Mouse (Mus musculus): ENCODE data around the gene Senp7. TPM values are rescaled to one million over a fixed set of nuclear protein-coding genes. Genes with fewer than 3 reads are reported as not detected.
A peak's percentile ranks its signal among the peaks of the same experiment; 100 is the strongest.

Gene Senp7
- total and polyA plus RNA-seq, 2 experiments, result 1.3 to 6.7 TPM

DNA sequence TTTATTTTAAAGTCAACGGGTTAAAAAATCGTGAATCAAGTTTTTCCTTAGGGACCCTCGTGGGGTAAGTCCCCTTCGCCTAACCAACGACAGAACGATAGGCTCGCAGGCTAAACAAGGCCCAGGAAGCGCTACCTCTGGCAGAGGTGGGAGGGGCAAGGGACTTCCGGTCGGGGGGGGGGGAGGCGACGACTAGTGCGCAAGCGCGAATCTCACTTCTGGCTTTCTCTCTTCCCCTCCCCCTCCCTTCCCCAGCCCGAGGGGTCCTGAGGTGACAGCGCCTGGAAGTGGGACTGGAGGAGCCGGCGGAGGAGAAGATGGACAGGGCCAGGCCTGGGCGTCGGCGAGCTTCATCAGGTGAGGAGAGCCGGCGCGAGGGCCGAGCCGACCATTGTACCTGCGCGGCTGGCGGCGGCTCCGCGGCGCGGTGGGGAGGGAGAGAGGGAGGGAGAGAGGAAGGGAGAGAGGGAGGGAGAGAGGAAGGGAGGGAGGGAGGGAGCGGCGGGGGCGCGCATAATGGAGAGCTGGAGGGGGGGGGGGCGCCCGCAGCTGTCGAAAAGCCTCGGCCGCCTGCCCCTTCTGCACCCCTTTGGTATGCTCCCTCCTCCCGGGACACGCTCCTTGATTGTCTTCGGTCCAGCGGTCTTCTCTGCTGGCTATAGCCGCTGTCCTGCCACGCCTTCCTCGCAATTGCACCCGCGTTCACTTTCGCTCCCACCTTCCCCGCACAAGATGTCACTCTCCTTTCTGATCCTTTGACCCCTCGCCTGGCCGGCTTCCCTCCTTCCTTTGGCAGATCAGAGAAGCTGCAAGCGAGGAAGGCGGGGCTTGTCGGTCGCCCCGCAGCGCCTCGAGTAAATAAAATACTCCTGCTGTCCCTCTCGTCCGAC is 27.3 kb downstream of the Senp7 start:
- peak overlapping the region; percentile 94 for H3K9ac ChIP-seq (ENCODE audit: low read depth, low read length)
- peaks cover 6% of the 10 kb centered on the region; the same call in 1 of the 2 replicates for H3K4me1 ChIP-seq (ENCODE audit: control insufficient read depth, insufficient read depth, low read length)
- no peaks in the 10 kb centered on the region for H3K36me3 ChIP-seq (ENCODE audit: control insufficient read depth, insufficient read depth, low read length)
- peak; percentile 92 for DNase-seq (ENCODE audit: extremely low read depth, low read depth, low spot score)
- peak overlapping the region; percentile 98 for H3K4me3 ChIP-seq (ENCODE audit: insufficient read depth, low read depth, low read length)
- H3K27me3 ChIP-seq (ENCODE audit: control insufficient read depth, insufficient read depth, low read length), result no peaks in the 10 kb centered on the region
- WGBS, result under 1% methylated on average over 50 of the region's 66 CpGs
- peak overlapping the region; percentile 99 for H3K27ac ChIP-seq (replicated peaks; ENCODE audit: insufficient read depth, low read depth, low read length)
- no peaks in the 10 kb centered on the region; the same call in 1 of the 2 replicates for H3K79me2 ChIP-seq (ENCODE audit: control insufficient read depth, insufficient read depth, low read length)
- TF ChIP-seq CTCF (IDR thresholded peaks at IDR 0.05; ENCODE audit: low read depth, low read length) (no peak), POLR2A (IDR thresholded peaks at IDR 0.05; ENCODE audit: extremely low read depth, insufficient read depth, low read length) (0 out of 2 replicates have a peak, but pooled peaks have one; percentile 41)

DNA sequence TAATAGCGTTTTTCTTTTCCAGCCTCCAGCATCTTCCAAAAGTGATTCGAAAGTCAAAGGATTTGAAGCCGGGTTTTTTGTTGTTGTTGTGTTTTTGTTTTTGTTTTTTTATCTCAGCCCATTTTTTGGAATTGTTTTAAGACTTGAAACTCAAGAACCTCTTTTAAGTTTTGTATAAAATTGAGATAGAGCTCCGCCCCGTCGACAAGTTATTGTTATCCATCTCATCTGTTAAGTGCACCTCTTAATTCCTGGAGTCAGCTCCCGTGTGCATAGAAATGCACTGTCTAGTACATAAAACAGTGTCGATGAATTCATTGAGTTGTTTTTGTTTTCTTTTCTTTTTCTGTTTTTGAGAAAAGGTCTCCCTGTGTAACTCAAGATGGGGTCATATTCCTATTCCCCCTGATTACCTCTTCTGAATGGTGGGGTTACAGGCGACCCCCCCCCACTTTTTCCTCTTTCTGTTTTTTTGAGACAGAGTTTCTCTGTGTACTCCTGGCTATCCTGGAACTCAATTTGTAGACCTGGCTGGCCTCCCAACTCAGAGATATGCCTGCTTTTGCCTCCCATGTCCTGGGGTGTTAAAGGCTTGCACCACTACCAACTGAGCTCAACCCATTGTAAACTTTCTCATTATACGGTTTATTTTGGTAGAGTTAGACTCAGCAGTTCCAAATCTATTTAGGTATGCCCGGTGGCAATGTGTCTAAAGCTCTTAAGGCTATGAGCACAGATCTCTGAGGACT is 28.2 kb downstream of the Senp7 start:
- WGBS, result 6% methylated on average over 11 of the region's 11 CpGs
- H3K79me2 ChIP-seq (ENCODE audit: control insufficient read depth, insufficient read depth, low read length), result no peaks in the 10 kb centered on the region; the same call in 1 of the 2 replicates
- H3K9ac ChIP-seq (ENCODE audit: low read depth, low read length), result peak overlapping the region; percentile 19; the same call in 1 of the 2 replicates
- no peaks in the 10 kb centered on the region for H3K36me3 ChIP-seq (ENCODE audit: control insufficient read depth, insufficient read depth, low read length)
- no peaks in the 10 kb centered on the region for H3K27me3 ChIP-seq (ENCODE audit: control insufficient read depth, insufficient read depth, low read length)
- H3K4me3 ChIP-seq (ENCODE audit: insufficient read depth, low read depth, low read length), result peak overlapping the region; percentile 98
- H3K4me1 ChIP-seq (ENCODE audit: control insufficient read depth, insufficient read depth, low read length), result peaks cover 6% of the 10 kb centered on the region; the same call in 1 of the 2 replicates
- no peak for TF ChIP-seq CTCF (IDR thresholded peaks at IDR 0.05; ENCODE audit: low read depth, low read length)
- TF ChIP-seq POLR2A (IDR thresholded peaks at IDR 0.05; ENCODE audit: extremely low read depth, insufficient read depth, low read length), result no peak
- DNase-seq (ENCODE audit: extremely low read depth, low read depth, low spot score), result peak; percentile 47
- 0 out of 2 replicates have a peak overlapping the region, but pooled peaks have one; percentile 21 for H3K27ac ChIP-seq (replicated peaks; ENCODE audit: insufficient read depth, low read depth, low read length)

- Histone ChIP-seq H3K27me3 (ENCODE audit: control insufficient read depth, insufficient read depth, low read length) (no peaks in the 10 kb centered on the region), H3K4me1 (ENCODE audit: control insufficient read depth, insufficient read depth, low read length) (peaks cover 5% of the 10 kb centered on the region; the same call in 1 of the 2 replicates), H3K79me2 (ENCODE audit: control insufficient read depth, insufficient read depth, low read length) (no peaks in the 10 kb centered on the region; the same call in 1 of the 2 replicates), H3K4me3 (ENCODE audit: insufficient read depth, low read depth, low read length) (no peak overlapping the region), H3K27ac (replicated peaks; ENCODE audit: insufficient read depth, low read depth, low read length) (no peak overlapping the region), H3K9ac (ENCODE audit: low read depth, low read length) (no peak overlapping the region), H3K36me3 (ENCODE audit: control insufficient read depth, insufficient read depth, low read length) (peaks cover 2% of the 10 kb centered on the region; the same call in 1 of the 2 replicates)
- WGBS, result 88% methylated on average over 1 of the region's 1 CpGs
- no peak for TF ChIP-seq POLR2A (IDR thresholded peaks at IDR 0.05; ENCODE audit: extremely low read depth, insufficient read depth, low read length)
- no peak for TF ChIP-seq CTCF (IDR thresholded peaks at IDR 0.05; ENCODE audit: low read depth, low read length)
- no peak for DNase-seq (ENCODE audit: extremely low read depth, low read depth, low spot score)
Measured at GRCm38 (mm10) chr16:56079419-56079818, 31.3 kb downstream of the Senp7 start.

DNA sequence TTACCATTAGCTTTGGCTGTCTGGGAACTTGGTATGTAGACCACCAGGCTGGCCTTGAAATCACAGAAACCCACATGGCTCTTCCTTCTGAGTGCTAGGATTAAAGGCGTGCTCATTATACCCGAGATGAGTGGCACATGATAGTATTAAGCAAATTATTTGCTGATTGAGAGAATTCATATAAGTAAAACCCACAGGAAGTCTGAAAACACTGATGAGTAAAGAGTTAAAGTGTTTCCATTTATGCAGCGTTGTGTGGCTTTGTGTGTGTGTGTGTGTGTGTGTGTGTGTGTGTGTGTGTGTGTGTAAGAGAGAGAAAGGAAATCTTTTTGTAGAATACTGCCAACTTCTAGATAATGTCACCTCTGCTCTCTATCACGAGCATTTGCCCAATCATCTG is 33.6 kb downstream of the Senp7 start:
- no peak overlapping the region for H3K9ac ChIP-seq (ENCODE audit: low read depth, low read length)
- H3K4me3 ChIP-seq (ENCODE audit: insufficient read depth, low read depth, low read length), result no peak overlapping the region
- H3K4me1 ChIP-seq (ENCODE audit: control insufficient read depth, insufficient read depth, low read length), result no peaks in the 10 kb centered on the region
- H3K79me2 ChIP-seq (ENCODE audit: control insufficient read depth, insufficient read depth, low read length), result no peaks in the 10 kb centered on the region; the same call in 1 of the 2 replicates
- H3K27ac ChIP-seq (replicated peaks; ENCODE audit: insufficient read depth, low read depth, low read length), result no peak overlapping the region
- H3K27me3 ChIP-seq (ENCODE audit: control insufficient read depth, insufficient read depth, low read length), result no peaks in the 10 kb centered on the region
- TF ChIP-seq POLR2A (IDR thresholded peaks at IDR 0.05; ENCODE audit: extremely low read depth, insufficient read depth, low read length), result no peak
- no peak for TF ChIP-seq CTCF (IDR thresholded peaks at IDR 0.05; ENCODE audit: low read depth, low read length)
- 67% methylated on average over 4 of the region's 4 CpGs for WGBS
- peaks cover 5% of the 10 kb centered on the region; the same call in 1 of the 2 replicates for H3K36me3 ChIP-seq (ENCODE audit: control insufficient read depth, insufficient read depth, low read length)
- no peak for DNase-seq (ENCODE audit: extremely low read depth, low read depth, low spot score)

DNA sequence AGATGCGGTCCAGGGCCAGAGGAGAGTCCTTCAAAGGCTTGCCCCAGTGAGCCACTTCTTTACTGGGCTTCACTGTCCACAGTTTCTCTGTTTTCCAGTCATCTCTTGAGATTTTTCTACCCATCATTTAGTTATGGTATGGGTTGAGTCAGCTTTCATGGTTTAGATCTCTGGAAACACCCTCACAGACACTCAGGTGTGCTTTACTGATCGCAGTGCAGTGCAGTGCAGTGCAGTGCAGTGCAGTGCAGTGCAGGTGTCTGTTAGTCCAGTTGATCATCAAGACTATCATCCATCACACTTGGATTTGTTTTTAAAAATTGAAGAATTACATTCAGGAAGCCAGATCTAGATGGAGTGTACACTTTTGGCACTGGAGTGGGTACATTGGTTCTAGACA is 38.2 kb downstream of the Senp7 start:
- WGBS, result 98% methylated on average over 2 of the region's 2 CpGs
- no peak overlapping the region for H3K4me3 ChIP-seq (ENCODE audit: insufficient read depth, low read depth, low read length)
- peaks cover 6% of the 10 kb centered on the region; the same call in 1 of the 2 replicates for H3K36me3 ChIP-seq (ENCODE audit: control insufficient read depth, insufficient read depth, low read length)
- no peaks in the 10 kb centered on the region for H3K4me1 ChIP-seq (ENCODE audit: control insufficient read depth, insufficient read depth, low read length)
- H3K79me2 ChIP-seq (ENCODE audit: control insufficient read depth, insufficient read depth, low read length), result no peaks in the 10 kb centered on the region; the same call in 1 of the 2 replicates
- H3K27ac ChIP-seq (replicated peaks; ENCODE audit: insufficient read depth, low read depth, low read length), result no peak overlapping the region
- no peak for TF ChIP-seq CTCF (IDR thresholded peaks at IDR 0.05; ENCODE audit: low read depth, low read length)
- no peak for DNase-seq (ENCODE audit: extremely low read depth, low read depth, low spot score)
- H3K9ac ChIP-seq (ENCODE audit: low read depth, low read length), result no peak overlapping the region
- no peaks in the 10 kb centered on the region for H3K27me3 ChIP-seq (ENCODE audit: control insufficient read depth, insufficient read depth, low read length)
